Mouse (Mus musculus): ENCODE results near the gene Larp4b.
A peak's percentile ranks its signal among the peaks of the same experiment; 100 is the strongest.
"Not testable (repeated sequence)": the region's sequence is repeated elsewhere in the genome, so short reads cannot be mapped to it uniquely, and the experiment has no call there.

Gene Larp4b

GRCm38 (mm10) chr13:9093316-9094155, at the start of gene Larp4b:
Gene Larp4b (plus strand): TSS chr13:9093881.
- peak; percentile 97 for DNase-seq

- no peak for DNase-seq
Observed at GRCm38 (mm10) chr13:9044731-9045130, 49.0 kb upstream of the Larp4b start.

DNA sequence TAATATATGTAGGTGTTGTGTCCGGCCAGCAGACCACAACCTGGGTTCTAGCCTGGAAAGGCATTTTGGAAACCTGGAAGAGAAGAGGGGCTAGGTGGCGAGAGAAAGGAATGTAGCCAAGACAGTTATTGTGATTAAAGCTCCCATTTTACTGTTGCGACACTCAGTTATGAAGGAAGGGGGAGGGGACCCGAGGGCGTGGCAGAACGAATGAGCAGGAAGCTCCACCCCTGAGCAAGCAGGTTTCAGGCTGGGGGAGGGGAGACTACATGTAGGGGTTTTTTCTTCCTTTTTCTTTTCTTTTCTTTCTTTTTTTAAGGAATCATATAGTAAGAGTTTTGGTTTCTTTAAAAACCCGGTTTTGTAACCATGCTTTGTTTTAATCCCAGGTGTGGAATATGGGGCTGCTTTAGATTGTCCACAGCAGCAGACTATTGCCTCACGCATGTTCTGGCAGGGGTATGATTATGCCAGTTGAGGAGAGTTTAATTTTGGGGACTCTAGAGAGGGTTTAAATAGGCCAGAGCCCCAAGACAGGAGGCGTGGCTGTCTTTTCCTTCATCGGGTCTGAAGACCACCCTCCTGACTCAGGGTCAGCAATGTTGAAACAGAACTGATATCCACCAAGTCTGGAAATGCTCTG, 41.5 kb upstream of the Larp4b start:
- DNase-seq, result not testable (repeated sequence)

GRCm38 (mm10) chr13:9057277-9057676, 36.4 kb upstream of the Larp4b start:
- DNase-seq, result no peak

DNA sequence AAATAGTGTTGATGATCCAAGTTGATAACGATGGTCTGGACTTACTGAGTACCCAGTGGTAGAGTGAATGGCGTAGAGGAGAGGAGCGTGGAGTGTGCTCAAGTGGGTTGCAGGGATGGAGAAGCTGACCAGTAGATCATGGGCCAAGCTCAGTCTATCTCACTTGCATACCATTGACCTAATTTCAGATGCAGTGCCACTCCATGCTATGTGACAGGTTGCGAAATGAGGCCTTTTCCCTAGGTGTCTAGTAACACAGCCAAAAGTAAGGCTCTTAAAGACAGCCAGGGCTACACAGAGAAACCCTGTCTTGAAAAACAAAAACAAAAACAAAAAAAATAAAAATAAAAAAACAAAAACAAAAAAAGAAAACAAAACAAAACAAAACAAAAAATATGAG, 35.0 kb upstream of the Larp4b start:
- no peak for DNase-seq

- DNase-seq, result no peak
Observed at GRCm38 (mm10) chr13:9061394-9061793, 32.3 kb upstream of the Larp4b start.

DNA sequence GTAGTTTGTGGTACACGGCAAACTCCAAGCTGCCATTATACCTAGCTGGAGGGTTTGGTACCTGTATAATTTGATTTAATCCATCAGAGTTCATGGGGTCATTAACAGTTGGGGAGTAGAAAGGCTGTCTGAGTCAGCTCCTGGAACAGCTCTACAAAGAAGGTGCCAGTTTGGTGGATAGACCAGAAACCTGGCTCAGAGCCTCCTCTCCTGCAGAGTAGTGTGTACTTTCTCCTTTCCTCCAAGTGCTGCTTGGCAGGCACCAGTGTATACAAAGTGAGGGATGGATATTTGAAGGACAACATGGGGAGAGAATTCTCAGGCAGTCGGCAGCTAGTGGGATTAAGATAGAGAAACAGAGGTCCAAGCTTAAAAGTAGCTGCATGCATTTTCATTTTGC, 29.5 kb upstream of the Larp4b start:
- DNase-seq, result peak; percentile 74

DNA sequence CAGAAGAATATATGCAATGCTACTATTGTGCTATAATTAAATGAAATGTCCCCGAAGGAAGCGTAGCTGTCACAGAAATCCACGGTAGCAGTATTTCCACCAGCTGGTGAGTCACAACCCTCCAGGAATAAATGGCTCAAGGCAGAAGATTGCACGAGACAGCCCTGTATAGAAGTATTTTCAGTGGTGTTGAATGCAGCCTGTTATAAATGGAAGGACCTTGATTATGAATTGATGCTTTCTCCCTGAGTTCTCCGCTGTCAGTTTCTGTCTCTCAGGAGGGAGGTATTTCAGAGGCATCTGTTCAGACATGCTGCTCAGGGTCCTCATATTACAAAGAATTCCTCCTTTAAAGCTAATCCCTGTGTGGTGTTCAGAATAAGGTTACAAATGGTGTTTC, 27.6 kb upstream of the Larp4b start:
- DNase-seq, result no peak

GRCm38 (mm10) chr13:9071008-9071407, 22.7 kb upstream of the Larp4b start:
- no peak for DNase-seq

- DNase-seq, result no peak
Observed at GRCm38 (mm10) chr13:9073818-9074217, 19.9 kb upstream of the Larp4b start.

DNA sequence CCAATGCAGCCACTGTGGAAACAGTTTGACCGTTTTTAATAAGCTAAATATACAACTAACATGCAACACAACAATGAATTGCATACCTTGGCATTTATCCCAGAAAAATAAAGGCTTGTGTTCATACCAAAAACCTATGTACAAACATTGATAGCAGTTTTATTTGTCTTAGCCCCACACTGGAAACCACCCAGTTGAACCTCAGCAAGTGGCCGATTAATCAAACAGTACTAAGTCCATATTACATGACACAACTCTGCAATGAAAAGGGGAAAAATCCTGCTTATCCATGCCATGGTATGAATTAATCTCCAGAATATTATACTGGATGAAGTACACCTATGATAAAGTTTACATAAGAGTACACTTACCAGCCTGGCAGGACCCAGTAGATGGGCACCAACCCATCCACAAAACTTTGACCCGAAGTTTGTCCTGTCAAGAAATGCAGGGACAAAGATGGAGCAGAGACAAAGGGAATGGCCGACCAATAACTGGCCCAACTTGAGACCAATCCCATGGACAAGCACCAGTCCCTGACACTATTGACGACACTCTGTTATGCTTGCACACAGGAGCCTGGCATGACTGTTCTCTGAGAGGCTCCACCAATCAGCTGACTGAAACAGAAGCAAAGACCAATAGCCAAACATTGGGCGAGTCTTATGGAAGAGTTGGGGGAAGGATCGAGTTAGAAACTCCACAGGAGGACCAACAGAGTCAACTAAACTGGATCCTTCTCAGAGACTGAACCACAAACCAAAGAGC, 17.7 kb upstream of the Larp4b start:
- DNase-seq, result no peak

- no peak for DNase-seq
Observed at GRCm38 (mm10) chr13:9082128-9082883, 11.4 kb upstream of the Larp4b start.

DNA sequence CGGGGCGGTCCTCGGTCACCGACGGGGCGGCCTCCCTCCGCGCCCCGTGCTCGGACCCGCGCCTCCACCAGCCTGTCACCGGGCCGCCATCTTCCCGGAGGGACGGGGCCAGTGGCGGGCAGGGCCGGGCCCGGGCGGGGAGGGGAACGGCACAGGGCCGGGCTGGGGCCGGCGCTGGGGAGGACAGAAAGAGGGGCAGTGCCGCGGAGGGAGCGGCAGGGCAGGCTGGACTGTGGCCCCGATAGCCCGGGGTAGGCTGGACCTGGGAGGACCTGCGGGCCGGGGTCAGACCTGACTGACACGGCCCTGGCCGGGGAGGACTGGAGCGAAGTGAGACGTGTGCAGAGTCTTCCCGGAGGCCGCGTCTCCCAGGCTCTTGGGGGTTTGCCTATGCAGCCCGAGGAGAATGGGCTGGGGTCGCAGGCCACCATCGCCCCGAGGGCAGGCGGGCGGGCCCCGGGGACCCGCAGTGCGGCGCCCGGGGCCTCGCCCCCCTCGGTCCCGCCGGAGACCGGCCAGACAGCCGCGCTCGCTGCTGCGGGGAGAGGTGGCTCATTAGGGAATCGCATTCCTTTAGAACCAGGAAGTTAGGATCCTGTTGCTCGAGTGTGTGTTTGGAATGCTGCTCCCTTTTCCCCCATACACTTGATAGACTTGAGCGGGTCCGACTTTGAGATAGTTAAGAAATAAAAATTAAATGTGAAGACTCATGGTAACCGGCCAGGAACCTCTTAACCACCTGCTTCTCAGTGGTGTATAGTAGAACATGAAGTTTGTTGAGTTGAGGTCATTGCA, 702 bp downstream of the Larp4b start:
- peak; percentile 43 for DNase-seq

DNA sequence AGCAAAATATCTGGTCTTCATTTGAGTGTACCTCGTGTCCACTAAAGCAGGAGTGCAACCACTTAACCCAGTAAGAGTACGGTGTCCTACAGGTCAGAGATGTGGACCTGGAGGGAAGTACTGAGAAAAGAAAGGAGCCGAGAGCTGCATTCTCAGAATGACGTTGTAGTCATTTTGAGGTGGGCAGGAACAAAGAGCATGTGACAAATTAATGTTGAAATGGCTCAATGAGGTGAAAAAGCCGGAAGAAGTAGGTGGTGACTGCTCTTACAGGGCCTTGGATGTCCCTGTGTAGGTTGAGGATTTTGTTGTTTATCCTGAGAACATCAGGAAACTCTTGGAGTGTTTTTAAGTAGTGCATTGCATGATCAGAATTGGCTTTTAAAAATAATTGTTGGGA, 5.6 kb downstream of the Larp4b start:
- DNase-seq, result no peak

DNA sequence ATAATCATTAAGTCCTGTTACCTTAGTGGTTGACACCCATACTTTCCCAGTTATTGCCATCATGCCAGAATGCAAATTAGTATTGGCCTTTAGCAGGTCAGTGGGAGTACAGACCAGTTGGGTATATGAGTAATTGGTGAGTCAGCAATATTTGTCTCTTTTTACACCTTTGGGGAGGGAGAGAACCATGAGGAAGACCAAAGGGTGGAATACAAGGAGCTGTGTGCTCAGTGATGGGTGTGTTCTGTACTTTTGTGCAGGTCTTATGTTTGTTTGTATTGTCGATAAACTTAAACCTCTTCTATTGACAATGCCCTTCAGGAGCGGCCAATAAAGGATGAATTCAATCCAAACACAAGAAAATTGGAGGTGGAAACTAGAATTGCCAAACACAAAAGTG, 6.8 kb downstream of the Larp4b start:
- no peak for DNase-seq

- no peak for DNase-seq
Observed at GRCm38 (mm10) chr13:9106246-9106645, 12.6 kb downstream of the Larp4b start.

DNA sequence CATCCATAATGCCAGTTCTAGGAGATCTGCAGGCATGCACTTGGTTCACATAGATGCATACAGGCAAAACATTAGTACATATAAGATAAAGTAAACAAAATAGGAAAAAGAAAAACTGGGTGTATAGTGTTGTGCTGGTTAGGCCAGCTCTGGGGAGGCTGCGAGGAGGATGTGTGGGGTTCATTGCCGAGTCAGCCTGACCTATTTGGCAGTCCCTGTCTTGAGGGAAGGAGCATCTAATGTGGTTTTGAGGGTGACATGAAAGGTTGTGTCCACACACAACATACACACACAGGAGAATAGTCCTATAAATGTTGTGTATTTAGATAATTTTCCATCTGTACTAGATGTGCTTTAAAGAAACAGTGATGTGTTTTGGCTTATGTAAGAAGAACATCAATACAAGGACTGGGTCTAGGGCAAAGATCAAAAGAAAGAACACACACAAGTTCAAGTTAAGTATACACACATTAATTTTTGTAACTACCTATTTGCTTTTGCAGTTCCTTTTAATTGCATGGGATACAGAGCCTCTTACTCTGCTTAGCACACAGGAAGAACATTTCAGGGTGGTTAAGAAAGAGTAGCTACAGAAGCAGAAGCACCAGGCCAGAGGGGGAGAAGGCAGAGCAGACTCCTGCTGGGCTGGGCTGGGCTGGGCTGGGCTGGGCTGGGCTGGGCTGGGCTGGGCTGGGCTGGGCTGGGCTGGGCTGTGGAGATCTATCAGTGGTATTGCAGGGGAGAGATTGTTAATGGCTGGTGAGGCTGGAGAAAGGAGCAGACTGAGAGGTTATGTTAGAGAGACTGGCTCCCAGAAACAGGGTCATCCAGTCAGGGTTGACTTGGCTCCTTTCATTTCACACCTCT, 13.5 kb downstream of the Larp4b start:
- DNase-seq, result no peak

- no peak for DNase-seq
Observed at GRCm38 (mm10) chr13:9113735-9114134, 20.1 kb downstream of the Larp4b start.

GRCm38 (mm10) chr13:9120835-9121542, 27.3 kb downstream of the Larp4b start:
- DNase-seq, result no peak

DNA sequence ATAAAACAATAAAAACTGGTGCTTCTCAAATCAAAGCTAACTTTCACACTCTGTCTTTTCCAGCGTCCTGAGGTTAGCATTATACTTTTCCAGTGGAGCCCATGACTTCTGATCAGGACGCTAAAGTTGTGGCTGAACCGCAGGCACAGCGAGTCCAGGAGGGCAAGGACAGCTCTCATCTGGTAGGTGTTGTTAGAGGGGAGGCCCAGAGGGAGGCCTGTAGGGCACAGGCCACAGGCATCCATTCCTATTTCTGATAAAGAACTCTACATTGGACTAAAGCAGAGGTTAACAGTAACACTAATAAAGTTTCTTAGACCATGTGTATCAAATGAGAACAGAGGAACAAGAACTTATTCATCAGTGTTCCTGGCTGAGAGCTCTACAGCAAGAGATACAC, 28.4 kb downstream of the Larp4b start:
- no peak for DNase-seq

All from kidney, adult 11 months (tissue).